Mouse (Mus musculus) heart, adult 2 months (tissue): ENCODE results near the gene Olfr113. TPM values are rescaled to one million over a fixed set of nuclear protein-coding genes. Genes with fewer than 3 reads are reported as not detected.
"Not testable (repeated sequence)": the region's sequence is repeated elsewhere in the genome, so short reads cannot be mapped to it uniquely, and the experiment has no call there.

ENCODE experiments used
- DNase-seq, 2 experiments: peaks; one replicate each; pipeline ENCODE4 v3.0.0; 2021
- H3K27ac ChIP-seq: fragments of 200-600 bp; 2 replicates; pipeline ENCODE4 v1.8.1; 2022
- H3K27me3 ChIP-seq: fragments of 200-500 bp; 2 replicates; pipeline ENCODE4 v1.6.1; 2012; ENCODE audit warnings: mild to moderate bottlenecking, low read length, inconsistent platforms, mixed read lengths; ENCODE audit not compliant: control insufficient read depth, insufficient read depth
- H3K36me3 ChIP-seq: fragments of 200-500 bp; 2 replicates; pipeline ENCODE4 v1.6.1; 2012; ENCODE audit warnings: low read length, inconsistent platforms; ENCODE audit not compliant: control insufficient read depth, insufficient read depth
- H3K4me1 ChIP-seq: fragments of 200-500 bp; 2 replicates; pipeline ENCODE4 v1.6.1; 2011; ENCODE audit warnings: low read length; ENCODE audit not compliant: control insufficient read depth, insufficient read depth
- H3K4me3 ChIP-seq: fragments of 200-600 bp; 2 replicates; pipeline ENCODE4 v1.8.1; 2022
- H3K79me2 ChIP-seq: fragments of 200-500 bp; replicated peaks from 2 replicates; pipeline ENCODE4 v1.6.1; 2012; ENCODE audit warnings: mild to moderate bottlenecking, inconsistent platforms, low read length, moderate library complexity, mixed read lengths; ENCODE audit not compliant: control insufficient read depth, insufficient read depth
- H3K9ac ChIP-seq: fragments of 200-500 bp; 2 replicates; pipeline ENCODE4 v1.6.1; 2012; ENCODE audit warnings: low read depth, mild to moderate bottlenecking, control low read depth, inconsistent platforms, low read length, mixed read lengths
- CTCF ChIP-seq: fragments of 200-600 bp; IDR thresholded peaks from 2 replicates; pipeline ENCODE4 v1.8.1; 2022; ENCODE audit warnings: antibody characterized with exemption, mild to moderate bottlenecking, moderate library complexity
- EP300 ChIP-seq: fragments of 200-500 bp; IDR thresholded peaks from 2 replicates; pipeline ENCODE4 v1.6.1; 2011; ENCODE audit warnings: low read depth, low read length, control low read depth; ENCODE audit not compliant: insufficient read depth
- POLR2A ChIP-seq: fragments of 200-500 bp; IDR thresholded peaks from 2 replicates; pipeline ENCODE4 v1.6.1; 2011; ENCODE audit warnings: mild to moderate bottlenecking, low read depth, low read length, control low read depth; ENCODE audit not compliant: insufficient read depth
- WGBS: fragments of 180-500 bp; shearing (Covaris S2); methylation state at CpG from one replicate; pipeline ENCODE4 v1.1.7; 2018; 5-methylcytosine and 5-hydroxymethylcytosine counted together
- intact Hi-C: fragments of 180-260 bp; cut with DNase I; formaldehyde crosslinking; loops from one replicate; pipeline ENCODE4 v1.15.1; 2025
- polyA plus RNA-seq: library from polyadenylated mRNA; depleted of rRNA; stranded (reverse); fragments of >200 nt; gene quantifications from 2 replicates; pipeline ENCODE4 v1.2.3, GENCODE M21; 2012; rRNA removed
- total RNA-seq, 2 experiments: library from RNA; stranded (reverse); gene quantifications; 2 replicates each; pipeline ENCODE4 v1.2.3; 2021

The Olfr113 gene
- total and polyA plus RNA-seq, 3 experiments: not detected

GRCm38 (mm10) chr17:37541454-37542119 lies 35.9 kb downstream of the Olfr113 start:
- TF ChIP-seq POLR2A (no peak), EP300 (no peak), CTCF (no peak)
- Histone ChIP-seq H3K9ac (no peak overlapping the region), H3K4me3 (no peak overlapping the region), H3K27me3 (no peaks in the 10 kb centered on the region), H3K79me2 (no peaks in the 10 kb centered on the region), H3K36me3 (no peaks in the 10 kb centered on the region), H3K27ac (no peak overlapping the region), H3K4me1 (no peaks in the 10 kb centered on the region)
- 78% methylated on average over 4 of the region's 4 CpGs for WGBS
- DNase-seq: no peak
- intact Hi-C loops: no loop called here

- DNase-seq, H3K27ac ChIP-seq, H3K9ac ChIP-seq, H3K36me3 ChIP-seq, H3K4me3 ChIP-seq, H3K4me1 ChIP-seq, H3K79me2 ChIP-seq, intact Hi-C loops, H3K27me3 ChIP-seq: not testable (repeated sequence)
- WGBS: 11% methylated on average over 1 of the region's 1 CpGs
Observed at GRCm38 (mm10) chr17:37538416-37538815, 39.0 kb downstream of the Olfr113 start.

- no peaks in the 10 kb centered on the region for H3K79me2 ChIP-seq
- TF ChIP-seq EP300: no peak
- TF ChIP-seq POLR2A: no peak
- H3K9ac ChIP-seq: no peak overlapping the region
- H3K27me3 ChIP-seq: no peaks in the 10 kb centered on the region
- intact Hi-C loops: no loop called here
- H3K4me3 ChIP-seq: no peak overlapping the region
- no peaks in the 10 kb centered on the region for H3K4me1 ChIP-seq
- no peaks in the 10 kb centered on the region for H3K36me3 ChIP-seq
- DNase-seq: no peak
- no peak overlapping the region for H3K27ac ChIP-seq
Observed at GRCm38 (mm10) chr17:37535173-37535572, 42.3 kb downstream of the Olfr113 start.

GRCm38 (mm10) chr17:37525427-37525826 lies 52.0 kb downstream of the Olfr113 start:
- intact Hi-C loops, H3K27ac ChIP-seq, H3K79me2 ChIP-seq, H3K4me3 ChIP-seq, H3K36me3 ChIP-seq, H3K9ac ChIP-seq, H3K4me1 ChIP-seq, H3K27me3 ChIP-seq, DNase-seq: not testable (repeated sequence)
- WGBS: 28% methylated on average over 1 of the region's 1 CpGs

GRCm38 (mm10) chr17:37524612-37525011 lies 52.9 kb downstream of the Olfr113 start:
- H3K36me3 ChIP-seq, DNase-seq, H3K4me1 ChIP-seq, H3K27ac ChIP-seq, H3K79me2 ChIP-seq, H3K27me3 ChIP-seq, intact Hi-C loops, H3K4me3 ChIP-seq, H3K9ac ChIP-seq: not testable (repeated sequence)

Other genes starting within 250 kb of the Olfr113 start
- not detected for gene Olfr103, start 238.0 kb downstream of the Olfr113 start, total RNA-seq
- gene Olfr103, start 238.0 kb downstream of the Olfr113 start, polyA plus RNA-seq: not detected in 2 replicates
- gene Olfr104-ps, start 218.1 kb downstream of the Olfr113 start, total RNA-seq: not detected
- not detected in 2 replicates for gene Olfr104-ps, start 218.1 kb downstream of the Olfr113 start, polyA plus RNA-seq
- not detected for gene Olfr105-ps, start 198.6 kb downstream of the Olfr113 start, total RNA-seq
- gene Olfr105-ps, start 198.6 kb downstream of the Olfr113 start, polyA plus RNA-seq: not detected in 2 replicates
- not detected for gene Olfr106-ps, start 187.3 kb downstream of the Olfr113 start, total RNA-seq
- gene Olfr106-ps, start 187.3 kb downstream of the Olfr113 start, polyA plus RNA-seq: not detected in 2 replicates
- not detected for gene Olfr107, start 178.4 kb downstream of the Olfr113 start, total RNA-seq
- not detected in 2 replicates for gene Olfr107, start 178.4 kb downstream of the Olfr113 start, polyA plus RNA-seq
- gene Olfr108, start 132.2 kb downstream of the Olfr113 start, total RNA-seq: not detected
- not detected in 2 replicates for gene Olfr108, start 132.2 kb downstream of the Olfr113 start, polyA plus RNA-seq
- not detected for gene Olfr109, start 118.7 kb downstream of the Olfr113 start, total RNA-seq
- not detected in 2 replicates for gene Olfr109, start 118.7 kb downstream of the Olfr113 start, polyA plus RNA-seq
- not detected for gene H2-M2, start 94.1 kb downstream of the Olfr113 start, total RNA-seq
- 0.10 TPM in 1 of 2 replicates, not detected in the other for gene H2-M2, start 94.1 kb downstream of the Olfr113 start, polyA plus RNA-seq
- not detected for gene Olfr110, start 85.2 kb downstream of the Olfr113 start, total RNA-seq
- not detected in 2 replicates for gene Olfr110, start 85.2 kb downstream of the Olfr113 start, polyA plus RNA-seq
- not detected for gene Olfr111, start 69.6 kb downstream of the Olfr113 start, total RNA-seq
- 0.12 TPM in 1 of 2 replicates, not detected in the other for gene Olfr111, start 69.6 kb downstream of the Olfr113 start, polyA plus RNA-seq
- not detected for gene Olfr112, start 8.2 kb downstream of the Olfr113 start, total RNA-seq
- not detected in 2 replicates for gene Olfr112, start 8.2 kb downstream of the Olfr113 start, polyA plus RNA-seq
- not detected for gene Olfr114, start 15.1 kb upstream of the Olfr113 start, total RNA-seq
- not detected in 2 replicates for gene Olfr114, start 15.1 kb upstream of the Olfr113 start, polyA plus RNA-seq
- not detected for gene Olfr115, start 49.4 kb upstream of the Olfr113 start, total RNA-seq
- not detected in 2 replicates for gene Olfr115, start 49.4 kb upstream of the Olfr113 start, polyA plus RNA-seq
- not detected for gene Olfr116, start 49.5 kb upstream of the Olfr113 start, total RNA-seq
- not detected in 2 replicates for gene Olfr116, start 49.5 kb upstream of the Olfr113 start, polyA plus RNA-seq
- not detected for gene Olfr117, start 86.1 kb upstream of the Olfr113 start, total RNA-seq
- not detected in 2 replicates for gene Olfr117, start 86.1 kb upstream of the Olfr113 start, polyA plus RNA-seq
- gene Olfr118, start 89.3 kb upstream of the Olfr113 start, total RNA-seq: not detected
- not detected in 2 replicates for gene Olfr118, start 89.3 kb upstream of the Olfr113 start, polyA plus RNA-seq
- gene Olfr119, start 118.9 kb upstream of the Olfr113 start, total RNA-seq: not detected
- not detected in 2 replicates for gene Olfr119, start 118.9 kb upstream of the Olfr113 start, polyA plus RNA-seq
- gene Olfr120, start 144.1 kb upstream of the Olfr113 start, total RNA-seq: not detected
- gene Olfr120, start 144.1 kb upstream of the Olfr113 start, polyA plus RNA-seq: not detected in 2 replicates
- not detected for gene Olfr121, start 171.2 kb upstream of the Olfr113 start, total RNA-seq
- gene Olfr121, start 171.2 kb upstream of the Olfr113 start, polyA plus RNA-seq: not detected in 2 replicates
- not detected for gene Olfr122, start 190.9 kb upstream of the Olfr113 start, total RNA-seq
- not detected in 2 replicates for gene Olfr122, start 190.9 kb upstream of the Olfr113 start, polyA plus RNA-seq
- gene Olfr123, start 215.9 kb upstream of the Olfr113 start, total RNA-seq: not detected
- not detected in 2 replicates for gene Olfr123, start 215.9 kb upstream of the Olfr113 start, polyA plus RNA-seq
- gene Olfr124, start 222.2 kb upstream of the Olfr113 start, total RNA-seq: not detected
- not detected in 2 replicates for gene Olfr124, start 222.2 kb upstream of the Olfr113 start, polyA plus RNA-seq